Mouse (Mus musculus) intestine, postnatal 0 days (tissue): ENCODE measurements around the gene Fxn. TPM values are rescaled to one million over a fixed set of nuclear protein-coding genes. Genes with fewer than 3 reads are reported as not detected.

Source experiments
- ATAC-seq: fragments of 200-750 bp; cut with Nextera tagmentation; 2 replicates; pipeline ENCODE4 v1.8.0; 2017; ENCODE audit warnings: mild to moderate bottlenecking, moderate TSS enrichment, moderate library complexity
- H3K27ac ChIP-seq: fragments of 300-500 bp; sonication (generic); 2 replicates; pipeline ENCODE4 v1.5.1; 2014; ENCODE audit warnings: mild to moderate bottlenecking, low read depth, low read length, moderate library complexity
- H3K27me3 ChIP-seq: fragments of 300-500 bp; sonication (generic); replicated peaks from 2 replicates; pipeline ENCODE4 v1.6.1; 2014; ENCODE audit warnings: low read length, mixed read lengths; ENCODE audit not compliant: control insufficient read depth, insufficient read depth
- H3K36me3 ChIP-seq: fragments of 300-500 bp; sonication (generic); 2 replicates; pipeline ENCODE4 v1.6.1; 2014; ENCODE audit warnings: mild to moderate bottlenecking, moderate library complexity; ENCODE audit not compliant: control insufficient read depth, insufficient read depth
- H3K4me1 ChIP-seq: fragments of 300-500 bp; sonication (generic); replicated peaks from 2 replicates; pipeline ENCODE4 v1.6.1; 2014; ENCODE audit warnings: antibody characterized with exemption, low read length, mixed read lengths; ENCODE audit not compliant: control insufficient read depth, insufficient read depth
- H3K4me2 ChIP-seq: fragments of 300-500 bp; sonication (generic); replicated peaks from 2 replicates; pipeline ENCODE4 v1.6.1; 2014; ENCODE audit warnings: low read depth, mild to moderate bottlenecking, moderate library complexity
- H3K4me3 ChIP-seq: fragments of 300-500 bp; sonication (generic); 2 replicates; pipeline ENCODE4 v1.5.1; 2014; ENCODE audit warnings: low read depth, low read length
- H3K9ac ChIP-seq: fragments of 300-500 bp; sonication (generic); 2 replicates; pipeline ENCODE4 v1.6.1; 2014; ENCODE audit warnings: mild to moderate bottlenecking, low read depth, low read length
- H3K9me3 ChIP-seq: fragments of 300-500 bp; sonication (generic); 2 replicates; pipeline ENCODE4 v1.6.1; 2016; ENCODE audit warnings: mixed run types; ENCODE audit not compliant: control insufficient read depth
- CTCF ChIP-seq: sonication (generic); IDR thresholded peaks from 2 replicates; pipeline ENCODE4 v1.5.1; 2016; ENCODE audit warnings: low read depth, mild to moderate bottlenecking, control low read depth, antibody characterized with exemption, moderate library complexity
- WGBS: fragments of 180-500 bp; shearing (Covaris S2); extraction: QIAGEN DNeasy Blood & Tissue Kit; methylation state at CpG from one replicate; pipeline ENCODE4 v1.1.7; 2014; 5-methylcytosine and 5-hydroxymethylcytosine counted together
- polyA plus RNA-seq: library from polyadenylated mRNA; unstranded; fragments of >200 nt; fragmentation: Nextera tagmentation; extraction: Ambion mirVana; gene quantifications from 2 replicates; pipeline ENCODE4 v1.2.1, GENCODE M21; 2015

The Fxn gene
- polyA plus RNA-seq, 1 experiment from 2014 or later: 21.1 TPM

DNA sequence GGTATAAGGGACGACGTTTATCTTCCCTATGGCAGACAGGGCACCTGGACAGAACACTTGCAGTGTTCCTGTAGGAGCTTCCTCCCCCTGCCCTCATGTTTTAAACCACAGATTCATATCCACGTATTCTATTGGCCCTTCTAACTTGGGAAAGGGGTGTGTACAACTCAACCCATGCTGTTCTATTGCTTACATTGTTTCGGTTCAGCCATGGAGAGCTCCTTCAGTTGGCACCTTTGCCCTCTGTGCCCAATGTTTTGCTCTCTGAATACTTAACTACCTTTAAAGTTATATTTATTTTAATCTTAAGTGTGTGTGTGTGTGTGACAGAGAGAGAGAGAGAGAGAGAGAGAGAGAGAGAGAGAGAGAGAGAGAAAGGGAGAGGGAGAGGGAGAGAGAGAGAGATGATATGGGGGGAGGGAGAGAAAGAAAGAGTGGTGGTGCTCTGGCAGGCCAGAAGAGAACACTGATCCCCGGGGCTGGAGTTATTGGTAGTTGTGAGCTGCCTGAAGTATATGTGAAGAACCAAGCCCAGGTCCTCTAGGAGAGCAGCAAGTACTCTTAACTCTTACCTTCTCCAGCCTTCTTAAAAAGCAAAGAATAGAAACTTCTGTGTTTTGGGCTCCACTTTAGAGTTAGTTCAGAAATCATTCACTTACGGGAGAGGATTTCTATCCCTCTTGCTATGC, 41.0 kb upstream of the Fxn start:
- no peak overlapping the region for H3K4me2 ChIP-seq
- no peak overlapping the region for H3K27ac ChIP-seq
- H3K36me3 ChIP-seq: no peaks in the 10 kb centered on the region
- H3K27me3 ChIP-seq: no peaks in the 10 kb centered on the region
- H3K4me3 ChIP-seq: no peak overlapping the region
- WGBS: 85% methylated on average over 6 of the region's 6 CpGs
- no peak for ATAC-seq
- no peak for TF ChIP-seq CTCF
- peaks cover 6% of the 10 kb centered on the region; the same call in 1 of the 2 replicates for H3K4me1 ChIP-seq
- H3K9ac ChIP-seq: no peak overlapping the region
- no peaks in the 10 kb centered on the region for H3K9me3 ChIP-seq

DNA sequence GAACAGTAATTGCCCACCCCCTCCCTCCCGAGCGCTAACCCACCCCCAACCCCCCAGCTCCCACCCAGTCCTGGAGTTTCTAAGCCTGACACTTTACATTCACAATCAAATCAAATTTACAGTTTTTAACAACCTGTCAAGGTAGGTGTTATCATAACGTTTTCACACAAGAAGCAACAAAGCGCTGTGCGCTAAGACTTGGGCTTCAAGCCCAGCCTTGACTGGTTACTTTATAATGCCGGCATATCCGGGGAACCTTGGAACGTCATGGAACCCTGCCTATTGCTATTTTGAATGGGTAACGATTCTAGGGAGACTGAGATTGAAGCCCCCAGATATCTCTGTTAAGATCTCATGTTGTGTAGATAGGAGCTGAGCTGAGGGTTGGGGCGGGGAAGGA, 37.8 kb upstream of the Fxn start:
- TF ChIP-seq CTCF: no peak
- H3K9ac ChIP-seq: no peak overlapping the region
- H3K27me3 ChIP-seq: no peaks in the 10 kb centered on the region
- no peaks in the 10 kb centered on the region for H3K36me3 ChIP-seq
- H3K9me3 ChIP-seq: no peaks in the 10 kb centered on the region
- peaks cover 6% of the 10 kb centered on the region; the same call in 1 of the 2 replicates for H3K4me1 ChIP-seq
- 45% methylated on average over 10 of the region's 10 CpGs for WGBS
- ATAC-seq: 0 out of 2 replicates have a peak, but pooled peaks have one; percentile 20
- H3K27ac ChIP-seq: peak overlapping the region; percentile 47
- H3K4me2 ChIP-seq: 0 out of 2 replicates have a peak overlapping the region, but pooled peaks have one; percentile 9
- no peak overlapping the region for H3K4me3 ChIP-seq

DNA sequence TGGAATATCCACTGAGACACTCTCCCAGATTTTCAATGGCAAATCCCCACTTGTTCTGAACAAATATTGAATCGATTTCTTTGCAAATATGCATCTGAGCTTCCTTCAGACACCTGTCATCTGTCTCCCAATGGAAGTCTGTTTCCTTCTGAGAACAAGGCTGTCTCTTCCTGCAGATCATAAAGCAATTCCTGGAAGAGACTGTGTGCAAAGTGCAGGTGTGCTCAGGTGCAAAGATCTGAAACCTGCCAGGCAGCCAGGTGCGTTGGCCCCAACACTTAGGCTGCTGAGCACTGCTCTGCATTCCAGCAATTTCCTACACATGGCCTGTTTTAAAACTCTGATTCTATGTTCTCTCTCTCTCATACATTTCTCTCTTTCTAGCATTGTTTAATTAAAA, 37.3 kb upstream of the Fxn start:
- H3K27ac ChIP-seq: peak overlapping the region; percentile 90
- ATAC-seq: peak; percentile 95
- 35% methylated on average over 2 of the region's 2 CpGs for WGBS

DNA sequence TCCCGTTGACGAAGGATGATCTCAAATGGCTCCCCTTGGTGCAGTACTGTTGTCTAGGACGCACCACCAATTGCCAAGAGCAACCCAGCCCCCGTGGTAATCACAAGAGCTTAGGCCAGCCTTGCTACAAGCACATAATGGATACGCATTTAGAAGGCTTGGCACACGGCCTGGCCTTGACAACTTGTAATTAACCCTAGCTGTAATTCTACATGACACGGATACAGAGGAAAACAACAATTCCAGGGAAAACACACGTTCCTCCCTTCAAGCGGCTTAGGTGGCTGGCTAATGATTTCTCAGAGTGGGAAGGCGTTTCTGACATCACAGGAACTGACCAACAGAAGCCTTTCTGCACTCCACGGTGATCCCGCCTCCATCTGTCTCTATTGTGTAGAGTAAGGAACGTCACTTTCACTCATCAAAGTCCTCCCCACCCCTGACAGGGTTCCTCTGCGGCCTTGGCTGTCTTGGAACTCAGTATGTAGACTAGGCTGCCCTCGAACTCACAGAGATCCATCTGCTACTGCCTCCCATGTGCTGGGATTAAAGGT, 36.7 kb upstream of the Fxn start:
- H3K36me3 ChIP-seq: no peaks in the 10 kb centered on the region
- H3K27me3 ChIP-seq: no peaks in the 10 kb centered on the region
- peaks cover 6% of the 10 kb centered on the region; the same call in 1 of the 2 replicates for H3K4me1 ChIP-seq
- no peak overlapping the region for H3K9ac ChIP-seq
- 26% methylated on average over 15 of the region's 15 CpGs for WGBS
- peak overlapping the region; percentile 37 for H3K4me2 ChIP-seq
- no peak for TF ChIP-seq CTCF
- no peak overlapping the region for H3K4me3 ChIP-seq
- ATAC-seq: peak; percentile 78
- H3K9me3 ChIP-seq: no peaks in the 10 kb centered on the region
- H3K27ac ChIP-seq: peak overlapping the region; percentile 90

More for the DNA sequence above, 37.3 kb upstream of the Fxn start:
- H3K4me3 ChIP-seq: no peak overlapping the region
- H3K4me2 ChIP-seq: peak overlapping the region; percentile 37
- no peaks in the 10 kb centered on the region for H3K27me3 ChIP-seq
- no peak overlapping the region for H3K9ac ChIP-seq
- no peaks in the 10 kb centered on the region for H3K9me3 ChIP-seq
- peaks cover 6% of the 10 kb centered on the region; the same call in 1 of the 2 replicates for H3K4me1 ChIP-seq
- no peaks in the 10 kb centered on the region for H3K36me3 ChIP-seq
- no peak for TF ChIP-seq CTCF

DNA sequence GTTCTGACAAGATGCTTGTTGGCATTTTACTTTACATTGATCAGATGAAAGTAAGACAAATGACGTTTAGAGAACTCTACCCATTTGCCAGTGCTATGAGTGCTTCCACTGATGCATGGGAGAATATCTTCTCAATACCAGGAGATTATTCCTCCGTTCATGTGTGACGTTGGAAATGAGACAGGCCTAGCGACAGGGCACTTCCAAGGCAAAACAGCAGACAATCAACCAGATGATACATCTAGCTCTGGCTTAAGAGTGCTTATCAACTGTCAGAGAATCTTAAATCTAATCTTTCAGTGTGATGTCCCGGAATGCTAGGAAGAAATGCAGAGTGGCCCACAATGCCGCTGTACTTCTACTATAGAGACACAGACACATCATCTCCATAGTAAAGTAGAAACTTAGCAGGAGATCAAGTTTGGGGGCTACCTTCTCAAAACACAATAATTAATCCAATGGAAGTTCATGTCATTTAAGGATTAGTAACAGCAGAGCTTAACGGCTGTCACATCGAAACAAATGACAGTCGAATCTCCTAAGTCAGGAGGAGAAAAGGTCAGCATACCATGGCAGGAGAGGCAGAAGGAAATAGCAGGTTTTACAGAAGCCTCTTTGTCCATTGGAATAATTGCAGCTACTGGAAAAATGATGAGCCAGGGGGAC, 35.8 kb upstream of the Fxn start:
- no peak for ATAC-seq
- H3K9me3 ChIP-seq: no peaks in the 10 kb centered on the region
- TF ChIP-seq CTCF: no peak
- H3K4me1 ChIP-seq: peaks cover 6% of the 10 kb centered on the region; the same call in 1 of the 2 replicates
- 77% methylated on average over 9 of the region's 9 CpGs for WGBS
- H3K27ac ChIP-seq: no peak overlapping the region
- H3K9ac ChIP-seq: no peak overlapping the region
- no peak overlapping the region for H3K4me3 ChIP-seq
- no peak overlapping the region for H3K4me2 ChIP-seq
- no peaks in the 10 kb centered on the region for H3K27me3 ChIP-seq
- H3K36me3 ChIP-seq: no peaks in the 10 kb centered on the region

DNA sequence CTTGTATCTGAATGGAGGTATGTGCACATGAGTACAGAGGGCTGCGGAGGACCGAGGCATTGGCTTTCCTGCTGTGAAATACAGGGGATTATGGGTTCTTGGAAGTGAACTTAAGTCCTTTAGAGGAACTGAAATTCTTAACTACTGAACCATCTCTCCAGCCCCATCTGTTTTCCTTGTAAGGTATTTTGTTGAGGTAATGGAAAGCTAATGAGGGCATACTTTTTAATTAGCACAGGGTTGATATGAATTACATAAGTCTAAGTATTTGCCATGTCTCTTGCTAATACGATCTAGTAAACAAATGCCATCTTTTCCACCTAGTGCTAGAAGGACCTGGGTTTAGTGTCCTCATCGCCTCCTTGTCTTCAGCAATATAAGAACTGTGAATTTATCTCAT, 34.8 kb upstream of the Fxn start:
- 91% methylated on average over 4 of the region's 4 CpGs for WGBS
- no peak for TF ChIP-seq CTCF

More for the DNA sequence above, 34.8 kb upstream of the Fxn start:
- Histone ChIP-seq H3K27ac (no peak overlapping the region), H3K4me3 (no peak overlapping the region), H3K27me3 (no peaks in the 10 kb centered on the region), H3K36me3 (no peaks in the 10 kb centered on the region), H3K9ac (no peak overlapping the region), H3K9me3 (no peaks in the 10 kb centered on the region), H3K4me2 (no peak overlapping the region), H3K4me1 (peaks cover 6% of the 10 kb centered on the region; the same call in 1 of the 2 replicates)
- ATAC-seq: no peak
